ENCODE assay signal across 22 mouse cellular contexts in genomic region chr8:66410080-66410615, GRCm38 (mm10).
"Had no signal": no experiment of that assay in that cellular context is flagged by ENCODE, and none has a peak within 500 bp of the region (broad histone marks: within the 10 kb centered on the region; RNA-seq: fewer than 3 reads in every experiment).

No protein-coding gene starts in this region.

- DNase-seq: layer of hippocampus, adult 9-11 months; liver; lung, adult 2 months; lung, postnatal 14 days; lung, postnatal 4 days; right cerebral cortex, adult 18-20 months; right cerebral cortex, postnatal 14 days; right cerebral cortex, postnatal 4 days; thymus, adult 2 months; thymus, postnatal 14 days; thymus, postnatal 4 days had no signal

- H3K36me3 ChIP-seq: limb, embryonic 10.5 days; limb, embryonic 13.5 days; liver, embryonic 12.5 days; liver, embryonic 15.5 days; midbrain, embryonic 15.5 days; neural tube, embryonic 12.5 days; neural tube, embryonic 15.5 days had no signal

- H3K27me3 ChIP-seq: limb, embryonic 13.5 days; liver, embryonic 12.5 days; liver, embryonic 15.5 days; midbrain, embryonic 15.5 days; neural tube, embryonic 12.5 days; neural tube, embryonic 15.5 days had no signal

- H3K4me2 ChIP-seq: limb, embryonic 13.5 days; liver, embryonic 12.5 days; liver, embryonic 15.5 days; midbrain, embryonic 11.5 days; midbrain, embryonic 15.5 days; neural tube, embryonic 12.5 days; neural tube, embryonic 15.5 days had no signal

- H3K27ac ChIP-seq: layer of hippocampus, adult 2 months; limb, embryonic 10.5 days; limb, embryonic 13.5 days; liver, embryonic 12.5 days; liver, embryonic 15.5 days; midbrain, embryonic 15.5 days; neural tube, embryonic 12.5 days; neural tube, embryonic 15.5 days; stomach, postnatal 0 days had no signal

- H3K9ac ChIP-seq: limb, embryonic 13.5 days; liver, embryonic 12.5 days; liver, embryonic 15.5 days; midbrain, embryonic 15.5 days; neural tube, embryonic 12.5 days; neural tube, embryonic 15.5 days had no signal

- H3K4me3 ChIP-seq: layer of hippocampus, adult 2 months; limb, embryonic 10.5 days; limb, embryonic 13.5 days; liver, embryonic 12.5 days; liver, embryonic 15.5 days; midbrain, embryonic 15.5 days; neural tube, embryonic 12.5 days; neural tube, embryonic 15.5 days had no signal

- ATAC-seq: intestine, postnatal 0 days; liver, embryonic 12.5 days; midbrain, embryonic 15.5 days had no signal

- H3K9me3 ChIP-seq: limb, embryonic 10.5 days; limb, embryonic 13.5 days; liver, embryonic 12.5 days; liver, embryonic 15.5 days; midbrain, embryonic 15.5 days; neural tube, embryonic 12.5 days; neural tube, embryonic 15.5 days had no signal

- H3K4me1 ChIP-seq: limb, embryonic 10.5 days; limb, embryonic 13.5 days; liver, embryonic 12.5 days; liver, embryonic 15.5 days; midbrain, embryonic 15.5 days; neural tube, embryonic 12.5 days; neural tube, embryonic 15.5 days had no signal
